Mouse (Mus musculus): Measurements from ENCODE around the gene Prkch. TPM values are rescaled to one million over a fixed set of nuclear protein-coding genes. Genes with fewer than 3 reads are reported as not detected.
"Not testable (repeated sequence)": the region's sequence is repeated elsewhere in the genome, so short reads cannot be mapped to it uniquely, and the experiment has no call there.

Prkch gene
- polyA plus RNA-seq, 1 experiment from 2014 or later = 6.4 TPM

DNA sequence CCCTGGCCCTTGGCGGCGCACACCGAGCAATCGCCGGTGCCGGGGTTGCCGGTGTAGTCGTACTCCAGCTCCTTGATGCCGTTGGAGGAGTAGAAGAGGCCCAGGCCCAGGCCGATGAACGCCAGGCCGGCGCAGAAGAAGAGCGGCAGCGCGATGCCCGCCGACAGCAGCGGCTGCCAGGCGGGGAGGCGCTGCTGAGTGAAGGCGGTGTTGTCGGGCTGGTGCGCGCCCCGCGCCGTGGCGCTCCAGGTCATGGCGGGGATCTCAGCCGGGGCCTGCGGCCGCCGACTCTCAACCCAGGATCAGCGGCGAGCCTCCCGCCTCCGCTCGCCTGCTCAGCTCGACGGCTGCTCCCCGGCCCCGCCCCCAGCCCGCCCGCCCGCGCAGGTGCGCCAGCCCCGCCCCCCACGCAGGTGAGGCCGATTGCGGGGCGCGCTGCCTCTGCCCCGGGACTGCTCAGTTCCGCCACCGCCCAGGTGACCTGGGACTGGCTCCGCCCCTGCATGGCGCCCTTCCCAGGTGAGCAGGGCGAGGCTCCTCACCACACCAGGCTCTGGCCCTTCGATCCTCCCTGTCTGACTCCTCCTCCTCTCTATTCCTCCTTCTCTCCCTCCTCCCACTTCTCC, 38.4 kb upstream of the Prkch start, which contains the start of gene Tmem30b:
Tmem30b (minus strand) TSS at position 307 of the 626 bp plus-strand sequence.
- Histone ChIP-seq H3K9ac (ENCODE audit: low read depth, low read length) (peak within 1 kb of the TSS; percentile 27), H3K36me3 (ENCODE audit: control insufficient read depth, insufficient read depth, low read length) (no peaks in the 10 kb centered on the region), H3K27ac (ENCODE audit: low read depth, low read length) (no peak within 1 kb of the TSS), H3K4me3 (ENCODE audit: low read length) (peak within 1 kb of the TSS; percentile 41), H3K4me2 (ENCODE audit: low read length) (peak within 1 kb of the TSS; percentile 56), H3K4me1 (ENCODE audit: control insufficient read depth, insufficient read depth, low read depth, low read length) (peaks cover 12% of the 10 kb centered on the region), H3K27me3 (replicated peaks; ENCODE audit: control insufficient read depth, insufficient read depth, low read length) (peaks cover 68% of the 10 kb centered on the region), H3K9me3 (ENCODE audit: control insufficient read depth, low read length) (no peaks in the 10 kb centered on the region)
- 0 out of 2 replicates have a peak, but pooled peaks have one; percentile 27 for ATAC-seq
- WGBS = 4% methylated on average over 51 of the region's 61 CpGs

DNA sequence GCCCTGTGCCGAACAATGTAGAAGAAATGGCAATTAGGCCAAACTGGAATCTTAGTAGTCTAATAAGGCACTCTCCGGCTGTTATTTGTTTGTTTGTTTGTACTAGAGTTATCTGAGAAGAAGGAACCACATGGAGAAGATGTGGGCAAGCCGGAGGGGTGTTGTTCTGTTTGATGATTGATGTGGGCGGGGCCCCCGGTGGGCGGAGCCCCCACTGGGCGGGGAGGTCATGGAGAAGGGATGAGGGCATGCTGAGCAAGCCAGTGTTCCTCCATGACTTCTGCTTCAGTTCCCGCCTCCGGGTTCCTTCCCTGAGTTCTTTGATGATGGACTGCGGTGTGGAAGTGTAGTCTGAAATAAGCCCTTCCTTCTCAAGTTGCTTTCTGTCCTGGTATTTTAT, 37.0 kb upstream of the Prkch start:
- Histone ChIP-seq H3K27me3 (replicated peaks; ENCODE audit: control insufficient read depth, insufficient read depth, low read length) (peaks cover 63% of the 10 kb centered on the region), H3K4me3 (ENCODE audit: low read length) (no peak overlapping the region), H3K4me1 (ENCODE audit: control insufficient read depth, insufficient read depth, low read depth, low read length) (peaks cover 12% of the 10 kb centered on the region), H3K27ac (ENCODE audit: low read depth, low read length) (no peak overlapping the region), H3K9ac (ENCODE audit: low read depth, low read length) (no peak overlapping the region), H3K36me3 (ENCODE audit: control insufficient read depth, insufficient read depth, low read length) (no peaks in the 10 kb centered on the region), H3K4me2 (ENCODE audit: low read length) (no peak overlapping the region), H3K9me3 (ENCODE audit: control insufficient read depth, low read length) (no peaks in the 10 kb centered on the region)
- WGBS = 38% methylated on average over 10 of the region's 10 CpGs
- no peak for ATAC-seq

DNA sequence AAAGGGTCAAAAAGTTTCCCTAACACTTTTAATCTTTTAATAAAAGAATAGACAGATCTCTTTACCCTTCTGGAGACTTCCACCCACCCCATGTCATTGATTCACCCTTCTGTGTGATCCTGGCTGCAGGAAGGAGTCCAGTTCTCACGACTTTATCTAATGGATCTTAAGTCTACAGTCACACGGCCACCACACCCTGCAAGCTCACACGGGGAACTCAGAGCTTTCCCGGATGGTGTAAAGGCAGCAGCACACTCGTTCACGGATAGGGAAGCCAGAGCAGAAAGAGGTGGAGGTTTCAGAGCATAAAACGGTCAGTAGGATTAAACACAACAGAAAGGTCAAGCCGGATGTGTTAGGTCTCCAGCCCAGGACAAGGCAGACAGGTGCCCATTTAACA, 36.3 kb upstream of the Prkch start:
- Histone ChIP-seq H3K9ac (ENCODE audit: low read depth, low read length) (no peak overlapping the region), H3K27me3 (replicated peaks; ENCODE audit: control insufficient read depth, insufficient read depth, low read length) (peaks cover 61% of the 10 kb centered on the region), H3K36me3 (ENCODE audit: control insufficient read depth, insufficient read depth, low read length) (no peaks in the 10 kb centered on the region), H3K9me3 (ENCODE audit: control insufficient read depth, low read length) (no peaks in the 10 kb centered on the region), H3K4me1 (ENCODE audit: control insufficient read depth, insufficient read depth, low read depth, low read length) (peaks cover 12% of the 10 kb centered on the region), H3K4me3 (ENCODE audit: low read length) (no peak overlapping the region), H3K4me2 (ENCODE audit: low read length) (no peak overlapping the region), H3K27ac (ENCODE audit: low read depth, low read length) (no peak overlapping the region)
- ATAC-seq = no peak
- 80% methylated on average over 8 of the region's 8 CpGs for WGBS

DNA sequence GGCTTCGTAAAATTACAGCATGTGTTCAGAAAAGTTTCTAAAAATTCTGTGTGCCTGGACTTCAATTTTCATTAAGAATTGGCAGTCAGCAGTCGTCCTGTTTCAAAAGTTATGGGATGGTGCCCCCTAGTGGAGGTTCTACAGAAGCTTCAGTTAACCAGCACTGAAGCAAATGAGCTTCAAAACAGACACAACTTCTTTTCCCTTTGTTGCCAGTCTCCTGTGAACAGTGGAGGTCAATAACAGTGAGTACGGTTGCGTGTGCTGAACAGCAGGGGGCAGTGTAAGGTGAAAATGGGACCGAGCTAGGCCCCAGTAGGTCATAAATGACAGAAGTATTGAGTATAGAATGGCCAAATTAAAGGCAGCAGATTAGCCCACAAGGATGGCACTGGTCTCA, 30.4 kb upstream of the Prkch start:
- ATAC-seq = peak; percentile 63; the same call in 1 of the 2 replicates
- peaks cover 9% of the 10 kb centered on the region for H3K27me3 ChIP-seq (replicated peaks; ENCODE audit: control insufficient read depth, insufficient read depth, low read length)
- WGBS = 5% methylated on average over 5 of the region's 5 CpGs

DNA sequence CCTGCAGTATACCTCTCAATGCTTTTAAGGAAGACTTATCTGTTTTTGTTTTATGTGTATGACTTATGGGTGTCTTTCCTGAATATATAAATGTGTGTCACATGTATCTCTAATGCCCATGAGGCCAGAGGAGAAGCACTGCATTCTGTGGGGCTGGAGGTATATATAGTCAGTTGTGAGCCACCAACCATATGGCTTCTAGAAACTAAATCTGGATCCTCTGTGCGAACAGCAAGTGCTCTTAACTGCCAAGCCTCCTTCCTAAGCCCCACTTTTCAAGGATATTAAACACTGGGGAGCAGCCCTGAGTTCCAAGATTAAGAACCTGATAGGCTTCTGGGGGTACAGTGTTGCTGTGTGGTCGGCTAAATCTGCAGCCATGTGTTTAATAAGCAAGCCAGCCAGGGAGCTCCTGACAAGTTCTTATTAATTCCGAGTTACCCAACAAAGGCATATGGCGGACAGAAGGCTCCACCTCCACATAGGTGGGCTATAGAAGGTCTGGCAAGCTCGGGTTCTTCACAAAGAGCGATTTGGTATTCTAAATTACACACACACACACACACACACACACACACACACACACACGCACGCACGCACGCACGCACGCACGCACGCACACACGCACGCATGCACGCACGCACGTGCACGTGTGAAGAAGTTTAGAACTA, 25.9 kb upstream of the Prkch start:
- Histone ChIP-seq H3K27ac (ENCODE audit: low read depth, low read length) (no peak overlapping the region), H3K9ac (ENCODE audit: low read depth, low read length) (no peak overlapping the region), H3K4me3 (ENCODE audit: low read length) (no peak overlapping the region), H3K4me2 (ENCODE audit: low read length) (no peak overlapping the region), H3K36me3 (ENCODE audit: control insufficient read depth, insufficient read depth, low read length) (no peaks in the 10 kb centered on the region), H3K27me3 (replicated peaks; ENCODE audit: control insufficient read depth, insufficient read depth, low read length) (no peaks in the 10 kb centered on the region), H3K4me1 (ENCODE audit: control insufficient read depth, insufficient read depth, low read depth, low read length) (no peaks in the 10 kb centered on the region), H3K9me3 (ENCODE audit: control insufficient read depth, low read length) (no peaks in the 10 kb centered on the region)
- WGBS = 79% methylated on average over 20 of the region's 20 CpGs
- ATAC-seq = no peak

More for the DNA sequence above, 30.4 kb upstream of the Prkch start:
- no peak overlapping the region for H3K4me3 ChIP-seq (ENCODE audit: low read length)
- no peaks in the 10 kb centered on the region for H3K36me3 ChIP-seq (ENCODE audit: control insufficient read depth, insufficient read depth, low read length)
- no peak overlapping the region for H3K9ac ChIP-seq (ENCODE audit: low read depth, low read length)
- H3K27ac ChIP-seq (ENCODE audit: low read depth, low read length) = no peak overlapping the region
- no peak overlapping the region for H3K4me2 ChIP-seq (ENCODE audit: low read length)
- H3K9me3 ChIP-seq (ENCODE audit: control insufficient read depth, low read length) = no peaks in the 10 kb centered on the region
- H3K4me1 ChIP-seq (ENCODE audit: control insufficient read depth, insufficient read depth, low read depth, low read length) = no peaks in the 10 kb centered on the region

DNA sequence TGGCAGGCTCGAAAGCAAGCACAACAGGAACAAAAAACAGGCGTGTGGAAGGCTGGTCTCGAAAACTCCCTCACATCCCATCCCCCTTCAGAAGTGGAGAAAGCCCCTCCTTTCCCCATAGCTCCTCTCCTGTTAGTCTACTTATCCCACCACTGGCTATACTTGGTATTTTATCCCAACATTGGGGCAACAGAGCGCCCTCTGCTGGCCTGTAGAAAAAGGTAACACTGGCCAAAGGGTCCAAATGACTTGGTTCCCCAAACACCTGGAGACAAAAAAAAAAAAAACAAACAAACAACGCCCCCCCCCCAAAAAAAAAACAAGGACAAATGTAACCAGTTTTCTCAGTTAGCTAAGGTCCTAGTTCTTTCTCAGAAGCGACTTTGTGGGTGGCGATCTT, 24.5 kb upstream of the Prkch start:
- H3K4me3 ChIP-seq (ENCODE audit: low read length) = no peak overlapping the region
- H3K36me3 ChIP-seq (ENCODE audit: control insufficient read depth, insufficient read depth, low read length) = no peaks in the 10 kb centered on the region
- no peak overlapping the region for H3K27ac ChIP-seq (ENCODE audit: low read depth, low read length)
- no peak overlapping the region for H3K9ac ChIP-seq (ENCODE audit: low read depth, low read length)
- no peaks in the 10 kb centered on the region for H3K4me1 ChIP-seq (ENCODE audit: control insufficient read depth, insufficient read depth, low read depth, low read length)
- no peaks in the 10 kb centered on the region for H3K27me3 ChIP-seq (replicated peaks; ENCODE audit: control insufficient read depth, insufficient read depth, low read length)
- ATAC-seq = no peak
- 52% methylated on average over 7 of the region's 7 CpGs for WGBS
- H3K4me2 ChIP-seq (ENCODE audit: low read length) = no peak overlapping the region
- no peaks in the 10 kb centered on the region for H3K9me3 ChIP-seq (ENCODE audit: control insufficient read depth, low read length)

DNA sequence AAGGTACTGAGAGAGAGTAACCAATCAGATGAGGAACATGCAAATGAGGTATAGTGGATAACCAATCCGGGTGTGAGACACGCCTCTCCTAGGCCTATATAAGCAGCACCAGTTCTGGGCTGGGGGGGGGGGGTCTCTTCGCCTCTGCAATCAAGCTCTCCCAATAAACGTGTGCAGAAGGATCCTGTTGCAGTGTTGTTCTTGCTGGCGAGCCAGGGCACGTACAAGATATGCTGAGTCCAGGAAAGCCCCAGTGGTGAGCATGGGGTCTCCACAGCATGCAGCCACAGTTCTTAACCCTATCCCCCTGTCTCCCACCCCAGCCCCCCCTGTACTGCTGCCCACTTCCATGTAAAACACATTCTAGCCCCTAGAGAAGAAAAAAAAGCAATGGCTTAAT, 21.5 kb upstream of the Prkch start:
- not testable (repeated sequence) for H3K27ac ChIP-seq (ENCODE audit: low read depth, low read length); ATAC-seq

DNA sequence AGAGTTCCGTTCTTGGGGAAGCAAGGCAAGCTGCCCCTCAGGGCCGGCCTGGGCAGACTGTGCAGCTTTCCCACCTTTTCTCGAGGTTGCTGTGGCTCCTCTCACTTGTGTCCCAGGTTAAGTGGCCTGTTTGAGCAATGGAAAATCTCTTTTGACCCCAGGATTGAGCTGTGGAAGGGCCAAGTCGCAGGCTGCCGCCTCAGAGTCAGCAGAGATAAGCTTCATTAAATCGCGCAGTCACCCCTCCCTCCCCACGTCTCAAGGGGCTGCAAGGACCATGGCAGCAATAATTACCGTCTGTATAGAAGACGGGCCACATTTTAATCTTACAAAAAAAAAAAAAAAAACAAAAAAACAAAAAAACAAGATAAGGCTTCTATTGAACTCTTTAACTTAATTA, 20.4 kb upstream of the Prkch start:
- WGBS = 18% methylated on average over 10 of the region's 10 CpGs
- Histone ChIP-seq H3K4me3 (ENCODE audit: low read length) (no peak overlapping the region), H3K27me3 (replicated peaks; ENCODE audit: control insufficient read depth, insufficient read depth, low read length) (no peaks in the 10 kb centered on the region), H3K27ac (ENCODE audit: low read depth, low read length) (no peak overlapping the region), H3K9ac (ENCODE audit: low read depth, low read length) (no peak overlapping the region), H3K9me3 (ENCODE audit: control insufficient read depth, low read length) (no peaks in the 10 kb centered on the region), H3K4me1 (ENCODE audit: control insufficient read depth, insufficient read depth, low read depth, low read length) (peaks cover 4% of the 10 kb centered on the region; the same call in 1 of the 2 replicates), H3K4me2 (ENCODE audit: low read length) (no peak overlapping the region), H3K36me3 (ENCODE audit: control insufficient read depth, insufficient read depth, low read length) (no peaks in the 10 kb centered on the region)
- ATAC-seq = no peak

More for the DNA sequence above, 21.5 kb upstream of the Prkch start:
- H3K9ac ChIP-seq (ENCODE audit: low read depth, low read length); H3K4me1 ChIP-seq (ENCODE audit: control insufficient read depth, insufficient read depth, low read depth, low read length); H3K9me3 ChIP-seq (ENCODE audit: control insufficient read depth, low read length); H3K4me2 ChIP-seq (ENCODE audit: low read length); H3K27me3 ChIP-seq (replicated peaks; ENCODE audit: control insufficient read depth, insufficient read depth, low read length); H3K36me3 ChIP-seq (ENCODE audit: control insufficient read depth, insufficient read depth, low read length); H3K4me3 ChIP-seq (ENCODE audit: low read length): not testable (repeated sequence)
- 71% methylated on average over 6 of the region's 6 CpGs for WGBS

DNA sequence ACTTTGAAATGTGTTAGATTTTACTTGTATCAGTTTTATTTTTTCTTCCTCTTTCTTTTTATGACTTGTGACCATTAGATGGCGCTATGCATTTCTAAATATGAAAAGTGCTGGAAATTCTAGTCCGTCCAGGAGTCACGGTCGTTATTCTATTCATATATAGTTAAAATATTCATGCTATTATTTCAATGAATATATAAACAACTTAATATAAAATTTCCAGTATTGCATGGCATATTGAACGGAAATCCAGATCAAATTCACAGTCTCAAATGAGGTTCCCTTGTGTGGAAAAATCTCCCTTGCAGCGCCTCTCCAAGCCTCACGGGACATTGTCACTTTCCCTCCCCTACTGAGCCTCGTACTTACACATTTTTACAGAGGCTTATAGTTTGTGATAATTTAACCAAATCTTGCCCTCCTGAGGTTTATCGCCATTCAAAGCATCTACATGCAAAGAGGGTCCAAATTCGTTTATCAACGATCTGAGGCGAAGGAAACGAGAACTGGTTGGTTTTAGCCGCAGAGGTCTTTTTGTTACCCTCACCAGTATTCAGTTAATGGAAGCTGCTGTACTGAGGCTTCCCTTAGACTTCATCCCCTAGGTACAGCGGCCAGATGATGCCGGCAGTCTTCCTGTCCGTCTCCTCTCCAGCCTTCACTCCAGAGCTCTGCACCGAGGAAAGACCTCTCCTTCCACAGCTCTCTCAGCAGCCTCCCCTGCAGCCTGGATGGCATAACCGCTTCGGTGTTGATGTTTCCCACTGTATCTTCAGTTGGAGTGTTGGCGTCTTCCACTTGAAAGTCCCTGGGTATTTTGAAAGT, 19.6 kb upstream of the Prkch start:
- Histone ChIP-seq H3K4me3 (ENCODE audit: low read length) (peak overlapping the region; percentile 37), H3K4me2 (ENCODE audit: low read length) (peak overlapping the region; percentile 75), H3K27me3 (replicated peaks; ENCODE audit: control insufficient read depth, insufficient read depth, low read length) (no peaks in the 10 kb centered on the region), H3K4me1 (ENCODE audit: control insufficient read depth, insufficient read depth, low read depth, low read length) (peaks cover 4% of the 10 kb centered on the region; the same call in 1 of the 2 replicates), H3K27ac (ENCODE audit: low read depth, low read length) (no peak overlapping the region), H3K36me3 (ENCODE audit: control insufficient read depth, insufficient read depth, low read length) (no peaks in the 10 kb centered on the region), H3K9ac (ENCODE audit: low read depth, low read length) (peak overlapping the region; percentile 63), H3K9me3 (ENCODE audit: control insufficient read depth, low read length) (no peaks in the 10 kb centered on the region)
- 21% methylated on average over 21 of the region's 21 CpGs for WGBS
- peak; percentile 45; the same call in 1 of the 2 replicates for ATAC-seq

Data from hindbrain, embryonic 16.5 days (tissue).